Mouse (Mus musculus) embryonic fibroblast, embryonic 13.5 days (primary cell): ENCODE measurements at regions not wholly inside any gene's neighbourhood (a gene's known extent, or its start where the extent isn't known, plus 50 kb on each side); places are given as distances from the start of the nearest gene placed in this dataset.

ENCODE experiments used
- CTCF ChIP-seq: IDR thresholded peaks from 2 replicates; pipeline ENCODE4 v1.5.1; 2011; ENCODE audit warnings: mild to moderate bottlenecking, control low read depth, low read length, moderate library complexity, borderline replicate concordance; ENCODE audit not compliant: insufficient read depth
- POLR2A ChIP-seq: IDR thresholded peaks from 2 replicates; pipeline ENCODE4 v1.6.1; 2011; ENCODE audit warnings: low read depth, mild to moderate bottlenecking, control low read depth, low read length, moderate library complexity

DNA sequence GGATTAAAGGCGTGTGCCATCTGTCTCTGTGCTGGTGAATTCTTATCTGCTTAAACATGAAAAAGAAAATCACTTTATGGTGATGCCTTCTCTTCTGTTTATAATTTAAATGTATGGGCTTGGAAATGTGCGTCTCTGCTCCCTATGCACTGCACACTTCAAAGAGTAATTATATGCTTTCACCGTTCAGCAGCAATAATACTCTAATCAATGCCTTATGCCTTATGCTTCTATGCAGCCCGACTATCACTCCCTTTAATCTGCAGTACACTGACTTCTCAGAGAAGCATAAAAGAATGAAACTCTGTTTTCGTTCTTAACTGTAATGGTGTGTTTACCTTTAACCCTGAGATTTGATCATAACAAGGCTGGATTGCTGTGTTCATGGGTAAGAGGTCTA is 395.5 kb upstream of the Pdzrn3 start:
- no peak for TF ChIP-seq CTCF
- TF ChIP-seq POLR2A = no peak
